Mouse (Mus musculus) R1 (cell line): Measurements from ENCODE around the gene Erich2.

Experiments used
- DNase-seq: peaks from one replicate; pipeline ENCODE4 v3.0.0-alpha.2; 2018; ENCODE audit warnings: low read depth, low spot score

Erich2 gene

DNA sequence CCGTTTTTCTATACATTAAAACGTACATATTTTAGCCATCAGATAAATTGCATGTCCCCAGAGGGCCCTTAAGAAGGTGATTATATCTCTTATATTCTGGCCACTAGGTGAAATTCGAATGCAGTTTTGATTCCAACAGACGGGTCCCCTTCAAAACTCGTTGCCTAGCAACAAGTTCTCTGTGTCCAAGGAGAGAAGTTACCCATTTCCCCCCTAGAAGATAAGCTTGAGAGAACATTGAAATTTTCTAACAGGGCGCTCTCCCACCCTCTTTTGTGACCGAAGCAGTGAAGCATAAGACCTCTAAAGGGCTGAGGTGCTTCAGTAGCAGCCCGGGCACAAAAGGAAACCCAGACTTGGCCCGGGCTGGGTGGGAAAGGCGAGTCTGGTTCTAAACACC is at the start of gene Erich2:
Gene Erich2, plus strand, starts transcription at position 324 of the 400 bp plus-strand sequence.
- peak; percentile 78 for DNase-seq

DNA sequence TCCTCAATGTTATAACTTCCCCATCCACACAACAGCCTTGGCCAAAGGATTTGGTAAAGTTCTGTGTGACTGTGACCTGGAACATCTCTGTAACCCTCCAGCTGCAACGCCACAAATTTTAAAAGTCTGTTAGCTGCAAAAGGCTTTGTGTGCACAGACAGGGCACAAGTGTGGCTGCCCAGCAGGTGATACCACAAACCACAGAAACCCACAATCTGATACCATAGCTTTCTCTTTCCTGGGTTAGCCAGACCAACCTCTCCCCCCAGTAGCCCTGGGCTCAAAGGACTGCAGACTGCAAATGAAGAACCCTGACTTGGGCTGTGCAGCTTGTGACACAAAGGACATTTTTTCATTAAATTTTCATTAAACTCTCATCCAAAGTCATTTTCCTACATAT is 45.0 kb upstream of the Erich2 start:
- no peak for DNase-seq

DNA sequence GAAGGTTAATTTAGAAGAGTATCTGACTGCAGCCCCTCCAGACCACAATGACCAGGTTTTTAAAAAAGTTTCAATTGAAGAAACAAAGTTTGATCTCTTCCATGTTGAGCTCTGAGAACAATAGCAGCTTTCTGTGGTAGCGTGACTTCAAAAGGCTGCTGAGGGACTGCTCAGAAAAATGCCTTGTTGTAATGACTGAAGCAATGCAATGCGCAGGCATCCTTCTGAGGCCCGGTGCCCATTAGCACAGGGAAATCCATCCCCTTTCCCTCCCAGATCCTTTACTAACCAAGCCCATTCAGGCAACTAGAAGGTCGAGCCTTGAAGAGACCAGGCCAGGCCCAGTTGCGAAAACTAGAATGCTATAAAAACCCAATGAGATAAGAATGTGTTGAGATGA is 37.5 kb upstream of the Erich2 start:
- no peak for DNase-seq

DNA sequence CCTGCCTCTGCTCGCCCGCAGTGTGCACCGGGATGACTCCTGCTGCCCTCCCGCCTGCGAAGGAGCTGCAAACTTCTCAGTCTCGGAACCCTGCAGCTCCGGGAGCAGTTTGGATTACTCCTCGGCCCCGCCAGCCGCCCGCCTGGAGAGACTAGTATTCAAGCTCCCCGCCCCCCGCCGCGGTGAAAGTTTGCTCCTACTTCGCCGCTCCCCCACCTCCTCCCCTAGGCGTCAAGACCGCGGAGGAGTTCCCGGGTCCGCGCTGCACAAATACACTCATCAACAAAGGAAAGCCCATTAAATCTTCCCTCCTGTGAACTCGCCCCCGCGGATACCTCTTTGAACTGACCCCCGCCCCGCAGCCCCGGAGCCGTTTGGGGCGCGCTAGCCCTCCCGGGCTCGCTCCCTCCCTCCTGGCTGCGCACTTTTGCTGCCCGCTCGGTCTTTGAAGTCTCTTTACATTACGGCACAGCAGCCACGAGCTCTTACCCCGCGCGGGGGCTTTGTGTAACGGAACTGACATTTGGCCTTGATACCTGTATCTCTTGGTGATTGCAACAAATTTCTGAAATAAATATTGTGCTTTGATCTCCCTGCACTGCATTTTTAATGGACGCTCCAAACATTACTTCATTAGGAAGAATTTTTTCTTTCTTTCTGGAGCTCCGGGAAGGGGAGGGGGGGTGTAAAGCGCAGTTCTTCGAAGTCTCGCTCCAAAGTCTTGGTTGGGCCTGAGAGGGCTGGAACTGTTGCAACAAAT is 36.6 kb upstream of the Erich2 start:
- DNase-seq = peak; percentile 76

DNA sequence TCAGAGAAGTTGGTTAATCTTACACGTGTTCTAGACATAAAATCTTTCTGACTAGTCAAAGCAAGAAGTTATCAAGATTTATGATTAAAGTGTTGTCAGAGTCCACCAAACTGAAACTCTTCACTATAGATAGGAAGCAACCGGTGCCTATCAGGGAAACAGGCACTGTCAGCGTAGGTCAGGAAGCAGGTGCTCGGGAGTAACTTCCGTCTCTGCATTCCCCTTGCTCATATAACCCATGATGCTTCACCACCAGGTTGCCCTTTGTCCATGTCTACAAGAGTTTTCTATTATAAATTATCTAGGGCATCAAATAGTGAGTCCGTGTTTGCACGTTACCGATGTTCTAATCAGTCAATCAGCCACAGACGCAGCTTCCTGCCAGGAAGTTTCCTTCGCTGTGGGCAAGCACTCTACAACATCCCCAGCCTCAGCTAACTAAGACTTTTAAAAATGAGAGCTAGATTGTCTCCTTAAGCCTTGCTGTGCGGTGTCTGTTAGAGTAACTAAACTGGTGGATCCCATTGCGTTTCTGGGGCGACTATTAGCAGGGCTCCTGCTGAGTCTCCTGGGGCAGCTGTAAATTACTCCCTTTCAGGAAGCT is 10.8 kb upstream of the Erich2 start:
- no peak for DNase-seq

DNA sequence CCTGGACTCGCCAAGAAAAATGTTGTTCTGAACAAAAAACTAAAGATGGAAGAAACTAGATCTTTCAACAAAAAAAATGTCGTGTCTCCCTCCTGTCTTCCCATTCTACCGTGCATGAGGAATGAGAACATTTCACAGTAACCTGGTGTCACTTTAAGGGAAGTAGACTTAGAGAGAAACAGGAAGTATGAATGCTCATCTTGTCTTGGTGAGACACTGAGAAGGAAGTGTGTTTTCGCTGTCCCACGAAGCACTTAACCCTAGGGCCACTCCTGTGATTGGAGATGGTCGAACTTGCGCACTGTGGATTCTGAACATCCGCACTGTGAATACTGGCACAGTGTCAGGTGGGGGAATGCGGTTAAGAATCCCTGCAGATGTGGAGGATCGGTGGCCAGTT is 5.2 kb upstream of the Erich2 start:
- DNase-seq = no peak

DNA sequence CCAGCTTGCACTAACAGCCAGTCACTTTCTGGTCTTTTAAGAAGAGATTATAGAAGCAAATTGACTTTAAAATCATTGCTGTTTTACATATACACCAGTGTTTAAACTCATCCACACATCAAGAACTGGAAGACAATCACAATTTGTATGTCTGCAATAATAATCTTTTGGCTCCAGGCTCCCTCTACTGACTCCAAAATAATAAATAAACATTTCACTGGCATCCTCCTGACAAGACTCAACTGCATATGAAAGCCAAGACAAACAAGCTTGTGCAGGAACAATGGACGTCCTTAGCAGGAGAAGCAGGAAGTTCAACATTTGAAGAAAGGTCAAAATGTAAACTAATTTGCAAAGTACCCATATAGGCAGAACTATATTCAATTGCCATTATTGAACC is 3.4 kb upstream of the Erich2 start:
- DNase-seq = no peak

DNA sequence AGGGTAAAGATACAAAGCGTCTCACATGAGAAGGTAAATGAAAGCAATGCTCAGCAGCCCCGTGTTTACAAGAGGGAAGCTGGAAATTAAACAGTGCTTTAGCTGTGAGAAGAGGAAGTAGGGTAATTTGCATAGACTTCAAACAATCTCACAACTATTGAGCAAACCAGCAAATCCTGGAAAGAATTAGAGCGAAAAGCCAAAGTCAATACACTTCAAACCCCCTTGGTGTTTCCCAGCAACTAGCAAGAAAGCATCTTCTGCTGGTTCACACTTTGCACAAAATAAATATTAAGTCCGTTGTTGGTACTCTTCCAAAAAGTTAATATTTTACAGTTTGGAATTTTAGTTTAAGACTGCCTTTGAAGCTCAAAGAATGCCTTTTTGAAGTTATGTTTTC is 2.7 kb upstream of the Erich2 start:
- DNase-seq = no peak

DNA sequence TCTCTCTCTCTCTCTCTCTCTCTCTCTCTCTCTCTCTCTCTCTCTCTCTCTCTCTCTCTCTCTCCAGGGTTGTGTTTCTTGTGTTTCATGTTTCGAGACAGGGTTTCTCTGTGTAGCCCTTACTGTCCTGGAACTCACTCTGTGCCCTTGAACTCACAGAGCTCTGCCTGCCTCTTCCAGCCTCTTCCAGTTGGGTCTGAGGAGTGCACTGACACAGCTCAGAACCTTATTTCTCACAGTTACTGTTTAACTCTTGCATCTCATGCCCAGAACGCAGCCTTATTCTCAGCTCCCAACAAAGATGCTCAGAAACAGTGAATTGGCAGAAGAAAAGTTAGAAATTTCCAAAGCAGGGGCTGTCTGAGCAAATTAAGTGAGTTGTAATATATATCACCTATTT is 2.2 kb upstream of the Erich2 start:
- DNase-seq = no peak

DNA sequence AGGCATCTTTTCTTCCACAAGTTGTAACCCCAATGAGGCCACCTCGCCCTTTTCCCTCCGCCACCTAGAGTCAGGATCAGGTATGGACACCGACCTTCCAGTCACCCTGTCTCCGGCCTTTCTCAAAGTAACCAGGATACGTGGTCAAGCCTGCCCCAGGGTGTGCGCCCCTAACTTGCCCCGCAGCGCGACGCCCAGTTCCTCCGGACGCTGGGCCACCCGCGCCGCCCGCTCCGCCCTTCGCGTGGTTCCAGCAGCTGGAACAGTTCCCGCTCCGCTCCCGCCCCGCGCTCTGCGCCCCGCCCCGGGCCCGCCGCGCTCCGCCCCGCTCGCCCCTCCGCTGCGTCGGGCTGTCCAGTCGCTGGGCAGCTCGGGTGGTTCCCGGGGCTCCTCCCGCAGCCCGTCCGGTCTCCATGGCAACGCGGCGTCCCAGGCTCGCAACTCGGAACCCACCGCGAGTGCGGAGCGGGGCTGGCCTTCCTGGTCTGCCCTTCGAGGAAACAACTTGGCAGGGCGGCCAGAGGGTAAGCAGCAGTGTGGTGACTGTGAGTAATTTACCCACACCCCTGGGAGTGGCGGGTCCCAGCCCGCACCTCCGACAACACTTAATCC is 508 bp downstream of the Erich2 start:
- peak; percentile 79 for DNase-seq

DNA sequence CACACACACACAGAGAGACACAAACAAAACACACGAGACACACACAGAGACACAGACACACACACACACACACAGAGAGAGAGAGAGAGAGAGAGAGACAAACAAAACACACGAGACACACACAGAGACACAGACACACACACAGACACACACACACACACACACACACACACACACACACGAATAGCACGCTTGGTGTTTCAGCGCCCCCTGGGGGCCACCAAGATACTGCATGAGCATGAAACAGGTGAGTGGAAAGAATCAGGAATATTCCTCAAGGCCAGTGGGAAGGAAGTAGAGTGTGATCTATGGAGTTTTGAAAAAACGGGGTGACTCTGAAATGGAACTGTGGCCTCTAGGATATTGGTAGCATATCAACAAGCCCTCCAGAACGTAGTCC is 29.7 kb downstream of the Erich2 start:
- DNase-seq = peak; percentile 69

DNA sequence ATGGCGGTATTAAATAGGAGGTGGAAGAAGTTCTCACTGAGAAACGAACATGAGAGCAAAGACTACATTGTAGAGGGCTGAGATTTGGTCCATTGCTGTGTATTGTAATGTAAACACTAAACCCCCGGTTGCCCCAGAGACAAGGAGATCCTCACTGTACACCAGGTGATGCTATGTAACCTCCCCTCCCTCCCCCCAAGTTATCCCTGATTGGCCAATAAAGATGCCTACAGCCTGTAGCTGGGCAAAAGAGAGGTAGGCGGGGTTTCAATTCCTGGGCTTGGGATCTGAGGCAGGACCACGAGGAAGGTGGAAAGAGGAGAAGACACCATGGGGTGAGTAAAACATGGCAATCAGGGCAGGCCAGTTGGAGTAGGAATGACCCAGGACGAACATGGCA is 42.1 kb downstream of the Erich2 start:
- peak; percentile 67 for DNase-seq

DNA sequence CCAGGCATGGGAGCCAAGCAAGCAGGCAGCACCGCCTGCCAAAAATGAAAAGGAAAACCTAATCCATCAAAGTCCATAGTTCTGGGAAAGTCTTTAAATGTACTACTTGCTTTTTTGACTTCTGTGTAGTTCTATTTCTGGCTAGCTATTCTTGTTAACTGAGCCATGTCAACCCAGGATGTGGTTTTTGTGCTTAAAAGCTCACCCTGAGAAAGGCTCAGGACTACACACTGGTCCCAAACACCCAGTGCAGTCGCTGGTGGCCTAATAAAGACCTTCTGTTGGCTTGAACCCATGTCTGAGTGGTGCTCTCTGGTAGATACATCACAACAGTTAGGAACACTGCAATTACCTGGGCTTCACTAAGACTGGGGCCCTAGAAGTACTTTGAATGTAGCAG is 42.8 kb downstream of the Erich2 start:
- DNase-seq = no peak

DNA sequence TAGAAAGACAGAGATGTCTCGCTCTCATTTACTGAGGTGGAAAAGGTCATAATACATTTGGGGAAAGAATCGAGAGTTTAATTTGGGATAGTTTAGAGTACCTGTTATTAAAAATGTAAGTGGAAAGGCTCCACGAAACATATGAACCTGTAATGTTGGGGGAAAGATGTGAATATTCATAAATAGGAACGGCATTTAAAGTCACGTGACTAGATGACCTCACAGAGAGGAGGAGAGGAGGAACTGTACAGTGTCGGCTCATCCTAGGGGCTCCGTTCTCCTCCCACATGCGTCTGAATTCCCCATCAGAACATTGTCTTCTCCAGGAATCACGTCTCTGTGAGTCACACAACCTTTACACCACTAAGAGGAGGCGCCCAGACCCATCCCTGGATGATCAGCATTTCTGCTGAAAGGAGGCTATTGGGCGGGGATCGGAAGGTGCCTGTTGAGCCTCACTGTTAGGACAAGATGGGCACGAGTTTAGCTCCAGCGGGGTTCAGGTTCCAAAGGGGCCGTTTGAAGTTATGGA is 43.5 kb downstream of the Erich2 start:
- DNase-seq = no peak

DNA sequence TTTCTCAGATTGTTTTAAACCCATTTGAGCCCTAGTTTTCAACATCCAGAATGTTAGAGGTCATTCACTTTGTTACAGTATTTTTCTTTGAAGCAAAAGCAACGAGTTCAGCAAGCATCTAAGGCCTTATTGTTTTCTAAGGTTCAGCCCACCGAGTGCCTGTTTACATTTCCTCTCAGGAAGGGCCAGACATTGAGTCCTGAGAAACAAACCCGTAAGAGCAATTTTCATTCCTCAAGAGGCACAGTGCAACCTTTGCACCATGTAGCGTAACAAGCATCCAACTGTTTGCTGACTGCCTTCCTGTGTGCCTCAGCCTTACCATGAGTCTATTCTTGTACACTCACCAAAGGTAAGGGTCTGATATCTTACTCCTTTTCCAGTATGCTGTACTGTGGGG is 44.2 kb downstream of the Erich2 start, which contains the start of gene Gad1:
Gene Gad1, plus strand, starts transcription at position 301 of the 400 bp plus-strand sequence.
- DNase-seq = no peak

DNA sequence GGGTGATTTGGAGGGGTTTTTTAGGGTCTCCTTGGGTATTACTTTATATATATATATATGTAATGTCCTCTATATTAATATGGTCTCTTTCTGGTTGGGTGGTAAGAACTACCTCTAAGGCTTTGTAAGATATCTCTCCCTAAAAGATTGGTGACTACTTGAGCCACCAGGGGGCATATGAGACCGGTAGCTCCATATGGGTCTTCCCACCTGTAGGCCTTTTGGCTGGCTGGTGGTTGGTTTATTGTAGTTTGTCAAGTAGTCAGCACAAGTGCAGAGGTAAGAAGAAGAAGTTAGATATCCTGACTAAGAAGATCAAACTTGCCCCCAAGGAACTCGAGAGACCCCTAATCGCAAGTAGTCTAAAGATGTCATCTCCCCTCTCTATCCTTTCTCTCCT is 45.2 kb downstream of the Erich2 start:
- peak; percentile 54 for DNase-seq

DNA sequence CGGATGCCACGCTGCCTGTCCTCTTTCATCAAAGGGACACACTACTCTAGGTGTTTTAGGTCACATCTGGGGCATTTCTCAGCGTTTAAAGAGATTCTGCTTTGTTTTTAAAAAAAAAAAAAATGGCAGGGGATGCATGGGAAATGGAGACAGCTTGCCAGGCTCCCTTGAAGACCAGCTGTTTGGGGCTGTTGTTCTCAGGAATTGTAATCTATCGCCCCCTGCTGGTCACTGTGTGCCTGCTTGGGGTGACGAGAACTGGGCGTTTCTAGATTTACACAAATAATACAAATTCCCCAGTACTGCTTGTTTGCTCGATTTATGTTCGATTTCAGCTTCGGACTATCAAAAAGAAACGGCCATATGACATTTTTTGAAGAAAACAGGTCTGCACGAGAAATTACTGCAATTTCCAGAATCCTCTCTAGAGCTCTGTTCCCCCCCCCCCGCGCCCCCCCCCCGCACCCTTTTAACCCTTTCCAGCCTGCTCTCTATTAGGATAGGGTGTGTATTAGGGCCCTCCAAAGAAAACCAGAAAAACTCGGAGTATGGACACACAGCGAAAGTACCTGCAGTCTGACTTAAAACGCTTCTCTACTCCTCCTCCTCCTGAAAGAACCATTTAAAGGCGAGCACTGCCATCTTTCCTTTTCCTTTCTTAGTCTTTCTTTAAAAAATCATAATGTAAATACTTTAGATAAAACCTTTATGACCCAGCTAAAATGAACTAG is 49.7 kb downstream of the Erich2 start:
- DNase-seq = peak; percentile 95

DNA sequence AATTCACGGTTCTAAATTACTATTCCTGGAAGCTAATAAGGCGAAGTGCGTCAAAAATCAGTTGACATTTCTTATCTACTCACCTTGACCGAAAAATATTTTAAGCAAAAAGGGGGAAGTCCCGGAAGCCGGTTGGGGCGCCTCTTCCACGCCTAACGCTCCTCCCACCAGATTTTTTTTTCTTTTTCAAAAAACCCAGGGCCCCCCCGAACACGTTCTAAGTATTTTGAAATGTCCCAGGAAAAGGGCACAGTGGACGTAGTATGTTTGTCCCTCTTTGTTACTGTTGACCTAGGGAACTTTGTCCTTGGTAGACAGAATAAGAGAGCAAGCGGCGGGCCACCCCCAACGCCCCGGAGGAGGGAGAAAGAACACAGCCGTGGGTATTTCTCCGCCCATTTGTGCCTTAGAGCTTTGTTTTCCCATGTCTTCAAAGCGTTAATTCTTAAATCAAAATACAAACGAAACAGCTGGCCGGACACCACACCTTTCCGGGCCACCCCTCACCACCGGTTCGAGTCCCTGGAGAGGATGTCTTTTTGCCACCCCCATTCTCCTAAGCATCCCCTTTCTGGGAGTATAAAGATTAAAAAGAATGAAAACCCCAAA is 50.3 kb downstream of the Erich2 start:
- peak; percentile 69 for DNase-seq

DNA sequence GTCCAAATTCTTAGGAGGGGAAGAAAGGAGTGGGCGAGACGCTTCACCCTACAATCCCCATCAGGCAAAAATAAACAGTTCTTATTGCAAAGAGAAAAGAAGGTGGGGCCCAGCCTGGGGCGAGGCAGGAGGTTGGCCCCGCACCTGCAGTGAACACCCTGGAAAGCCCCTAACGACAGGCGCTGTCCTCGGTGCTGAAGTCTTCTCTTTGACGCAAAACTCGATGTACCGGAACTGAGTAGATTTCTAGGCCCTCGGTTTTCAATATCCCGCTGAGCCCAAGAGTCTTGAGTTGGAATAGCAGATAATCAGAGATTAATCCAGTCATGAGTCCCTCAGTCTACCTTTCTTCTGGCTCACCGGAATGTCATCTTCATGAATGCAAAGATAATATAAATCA is 50.9 kb downstream of the Erich2 start:
- DNase-seq = peak; percentile 93

DNA sequence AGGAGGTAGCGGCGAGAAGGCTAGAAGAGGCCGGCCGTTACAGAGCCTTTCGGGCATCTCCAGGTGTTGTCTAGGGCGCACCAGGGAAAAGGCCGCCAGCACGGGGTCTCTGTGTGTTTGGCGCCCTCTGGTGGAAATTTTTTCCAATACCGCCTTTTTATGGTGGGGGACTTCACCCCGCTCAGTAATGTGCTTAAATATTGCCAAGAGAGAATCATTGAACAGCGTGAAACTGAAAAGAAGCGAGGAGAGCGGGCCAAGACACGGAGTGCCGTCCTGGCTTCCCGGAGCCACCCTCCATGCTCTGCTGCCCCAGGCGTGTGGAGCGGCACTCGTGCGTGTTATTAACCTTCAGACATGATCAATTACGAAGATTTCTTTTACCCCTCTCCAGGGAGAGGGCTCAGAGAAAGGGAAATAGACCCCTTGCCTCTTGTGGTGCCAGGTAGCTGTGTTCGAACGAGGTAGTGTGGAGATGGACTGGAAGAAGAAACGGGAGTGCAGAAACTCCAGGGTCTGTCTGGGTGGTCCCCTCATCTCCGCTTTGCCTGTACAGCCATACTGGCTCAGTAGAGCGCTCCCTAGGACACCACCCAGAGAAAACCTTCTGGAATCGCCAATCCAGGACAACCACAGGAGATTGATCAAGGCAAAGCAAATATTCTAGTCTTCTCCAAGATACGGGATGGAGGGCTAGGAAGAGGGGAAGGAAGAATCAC is 52.6 kb downstream of the Erich2 start:
- DNase-seq = peak; percentile 83

DNA sequence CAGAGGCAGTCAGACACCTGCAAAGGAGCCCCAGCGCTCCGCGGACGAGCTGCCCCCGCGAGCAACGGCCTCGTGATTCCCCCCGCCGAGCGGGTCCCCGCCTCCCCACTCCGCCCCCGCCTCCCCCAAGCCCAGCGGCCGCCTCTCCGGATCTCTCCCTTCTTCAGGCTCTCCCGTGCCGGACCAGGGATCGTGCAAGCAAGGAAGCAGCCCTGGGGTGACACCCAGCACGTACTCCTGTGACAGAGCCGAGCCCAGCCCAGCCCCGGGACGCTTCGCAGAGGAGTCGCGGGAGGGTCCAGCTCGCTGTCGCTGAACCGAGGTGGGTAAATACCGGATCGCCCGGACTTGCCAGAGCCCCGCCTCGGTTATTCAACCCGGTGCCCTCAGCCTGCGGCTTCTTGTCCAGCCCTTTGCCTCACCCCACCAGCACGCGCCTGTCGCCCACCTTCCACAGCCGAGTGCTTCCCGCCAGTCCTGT is 53.4 kb downstream of the Erich2 start:
- DNase-seq = peak; percentile 46
